Mouse (Mus musculus): ENCODE data around the gene Ifngr1. TPM values are rescaled to one million over a fixed set of nuclear protein-coding genes. Genes with fewer than 3 reads are reported as not detected.

Gene Ifngr1
- polyA plus RNA-seq (2012; rRNA removed), result 53.1 and 72.3 TPM in 2 replicates

- under 1% methylated on average over 52 of the region's 52 CpGs for WGBS
- TF ChIP-seq POLR2A (IDR thresholded peaks at IDR 0.05; ENCODE audit: borderline replicate concordance, extremely low read depth, low read depth, low read length) (peak; percentile 96), CTCF (IDR thresholded peaks at IDR 0.05; ENCODE audit: insufficient read depth, low read length) (no peak)
- peak; percentile 100 for DNase-seq
- H3K4me1 ChIP-seq (ENCODE audit: control insufficient read depth, insufficient read depth, low read length), result peaks cover 24% of the 10 kb centered on the region
- H3K4me3 ChIP-seq (replicated peaks; ENCODE audit: extremely low read depth, low read depth, low read length), result peak within 1 kb of the TSS; percentile 90
These were observed at the start of gene Ifngr1 for GRCm38 (mm10) chr10:19591641-19592441. Gene Ifngr1 (plus strand): TSS chr10:19591949.

- DNase-seq, result no peak
- H3K4me1 ChIP-seq (ENCODE audit: control insufficient read depth, insufficient read depth, low read length), result no peaks in the 10 kb centered on the region
- WGBS, result 93% methylated on average over 1 of the region's 1 CpGs
- H3K4me3 ChIP-seq (replicated peaks; ENCODE audit: extremely low read depth, low read depth, low read length), result no peak overlapping the region
- TF ChIP-seq CTCF (IDR thresholded peaks at IDR 0.05; ENCODE audit: insufficient read depth, low read length) (no peak), POLR2A (IDR thresholded peaks at IDR 0.05; ENCODE audit: borderline replicate concordance, extremely low read depth, low read depth, low read length) (no peak)
These were observed 44.9 kb upstream of the Ifngr1 start for GRCm38 (mm10) chr10:19546825-19547224.

- no peak overlapping the region for H3K4me3 ChIP-seq (replicated peaks; ENCODE audit: extremely low read depth, low read depth, low read length)
- DNase-seq, result no peak
- no peak for TF ChIP-seq CTCF (IDR thresholded peaks at IDR 0.05; ENCODE audit: insufficient read depth, low read length)
- no peak for TF ChIP-seq POLR2A (IDR thresholded peaks at IDR 0.05; ENCODE audit: borderline replicate concordance, extremely low read depth, low read depth, low read length)
- H3K4me1 ChIP-seq (ENCODE audit: control insufficient read depth, insufficient read depth, low read length), result no peaks in the 10 kb centered on the region
- whole genome bisulfite sequencing, result 88% methylated on average over 1 of the region's 1 CpGs
These were observed 43.7 kb upstream of the Ifngr1 start for GRCm38 (mm10) chr10:19548016-19548415.

- WGBS, result 75% methylated on average over 2 of the region's 2 CpGs
- Histone ChIP-seq H3K4me1 (ENCODE audit: control insufficient read depth, insufficient read depth, low read length) (no peaks in the 10 kb centered on the region), H3K4me3 (replicated peaks; ENCODE audit: extremely low read depth, low read depth, low read length) (no peak overlapping the region)
- TF ChIP-seq CTCF (IDR thresholded peaks at IDR 0.05; ENCODE audit: insufficient read depth, low read length) (no peak), POLR2A (IDR thresholded peaks at IDR 0.05; ENCODE audit: borderline replicate concordance, extremely low read depth, low read depth, low read length) (no peak)
- DNase-seq, result no peak
These were observed 43.3 kb upstream of the Ifngr1 start for GRCm38 (mm10) chr10:19548491-19548890.

- Histone ChIP-seq H3K4me3 (replicated peaks; ENCODE audit: extremely low read depth, low read depth, low read length) (no peak overlapping the region), H3K4me1 (ENCODE audit: control insufficient read depth, insufficient read depth, low read length) (no peaks in the 10 kb centered on the region)
- TF ChIP-seq CTCF (IDR thresholded peaks at IDR 0.05; ENCODE audit: insufficient read depth, low read length), result no peak
- no peak for TF ChIP-seq POLR2A (IDR thresholded peaks at IDR 0.05; ENCODE audit: borderline replicate concordance, extremely low read depth, low read depth, low read length)
- no peak for DNase-seq
- WGBS, result 74% methylated on average over 3 of the region's 3 CpGs
These were observed 40.2 kb upstream of the Ifngr1 start for GRCm38 (mm10) chr10:19551585-19551984.

GRCm38 (mm10) chr10:19553857-19554256 lies 37.9 kb upstream of the Ifngr1 start:
- Histone ChIP-seq H3K4me3 (replicated peaks; ENCODE audit: extremely low read depth, low read depth, low read length) (no peak overlapping the region), H3K4me1 (ENCODE audit: control insufficient read depth, insufficient read depth, low read length) (no peaks in the 10 kb centered on the region)
- DNase-seq, result no peak
- WGBS, result 69% methylated on average over 2 of the region's 2 CpGs
- no peak for TF ChIP-seq POLR2A (IDR thresholded peaks at IDR 0.05; ENCODE audit: borderline replicate concordance, extremely low read depth, low read depth, low read length)
- TF ChIP-seq CTCF (IDR thresholded peaks at IDR 0.05; ENCODE audit: insufficient read depth, low read length), result no peak

- no peak for DNase-seq
- 83% methylated on average over 4 of the region's 4 CpGs for WGBS
- TF ChIP-seq POLR2A (IDR thresholded peaks at IDR 0.05; ENCODE audit: borderline replicate concordance, extremely low read depth, low read depth, low read length), result no peak
- no peak for TF ChIP-seq CTCF (IDR thresholded peaks at IDR 0.05; ENCODE audit: insufficient read depth, low read length)
- Histone ChIP-seq H3K4me1 (ENCODE audit: control insufficient read depth, insufficient read depth, low read length) (no peaks in the 10 kb centered on the region; the same call in 1 of the 2 replicates), H3K4me3 (replicated peaks; ENCODE audit: extremely low read depth, low read depth, low read length) (no peak overlapping the region)
These were observed 34.1 kb upstream of the Ifngr1 start for GRCm38 (mm10) chr10:19557696-19558095.

GRCm38 (mm10) chr10:19559565-19560165 lies 32.1 kb upstream of the Ifngr1 start:
- 28% methylated on average over 8 of the region's 8 CpGs for WGBS

GRCm38 (mm10) chr10:19562598-19562997 lies 29.2 kb upstream of the Ifngr1 start:
- TF ChIP-seq POLR2A (IDR thresholded peaks at IDR 0.05; ENCODE audit: borderline replicate concordance, extremely low read depth, low read depth, low read length) (no peak), CTCF (IDR thresholded peaks at IDR 0.05; ENCODE audit: insufficient read depth, low read length) (no peak)
- WGBS, result 88% methylated on average over 3 of the region's 3 CpGs
- Histone ChIP-seq H3K4me1 (ENCODE audit: control insufficient read depth, insufficient read depth, low read length) (no peaks in the 10 kb centered on the region; the same call in 1 of the 2 replicates), H3K4me3 (replicated peaks; ENCODE audit: extremely low read depth, low read depth, low read length) (no peak overlapping the region)
- no peak for DNase-seq

More at GRCm38 (mm10) chr10:19559565-19560165, 32.1 kb upstream of the Ifngr1 start:
- Histone ChIP-seq H3K4me3 (replicated peaks; ENCODE audit: extremely low read depth, low read depth, low read length) (no peak overlapping the region), H3K4me1 (ENCODE audit: control insufficient read depth, insufficient read depth, low read length) (no peaks in the 10 kb centered on the region; the same call in 1 of the 2 replicates)
- DNase-seq, result no peak
- TF ChIP-seq POLR2A (IDR thresholded peaks at IDR 0.05; ENCODE audit: borderline replicate concordance, extremely low read depth, low read depth, low read length) (no peak), CTCF (IDR thresholded peaks at IDR 0.05; ENCODE audit: insufficient read depth, low read length) (no peak)

All from lung, adult 2 months (tissue).